Mouse (Mus musculus): ENCODE data around the gene Gid8.
A peak's percentile ranks its signal among the peaks of the same experiment; 100 is the strongest.

Gene Gid8

GRCm38 (mm10) chr2:180748904-180749303 lies 39.0 kb downstream of the Gid8 start:
- DNase-seq (ENCODE audit: inconsistent ontology term): no peak

DNA sequence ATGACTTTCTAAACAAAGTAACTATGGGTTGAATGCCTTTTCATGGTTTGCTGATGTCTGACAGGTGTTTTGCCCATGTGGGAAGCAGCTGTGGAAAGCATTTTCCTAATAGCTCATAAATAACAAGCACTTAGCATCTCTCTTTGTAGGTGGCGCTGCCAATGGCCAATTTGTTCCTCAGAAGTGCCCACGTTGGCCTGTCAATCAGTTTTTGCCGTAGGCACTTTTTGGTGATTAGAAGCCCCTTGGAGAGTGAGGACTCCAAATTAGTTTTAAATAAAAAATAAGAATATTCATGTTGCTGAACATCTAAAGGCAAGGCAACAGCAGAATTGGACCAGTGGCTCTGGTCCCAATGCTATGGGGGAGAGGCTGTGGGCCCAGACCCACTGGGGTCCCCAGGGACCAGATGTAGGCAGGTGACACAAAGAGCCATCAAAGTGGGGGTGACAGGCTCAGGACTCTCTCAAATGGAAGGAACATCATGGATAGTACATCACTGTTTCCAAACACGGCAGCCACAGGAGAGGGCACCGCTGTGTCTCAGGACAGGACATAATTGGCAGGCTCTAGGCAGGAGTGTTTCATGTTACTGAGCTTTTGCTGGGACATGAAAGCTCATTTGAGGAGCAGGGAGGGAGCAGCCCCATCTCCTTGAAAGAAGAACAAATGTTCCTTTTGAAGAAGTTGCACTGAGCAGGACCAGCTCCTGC lies 45.2 kb downstream of the Gid8 start:
- DNase-seq (ENCODE audit: inconsistent ontology term): no peak

GRCm38 (mm10) chr2:180755896-180756295 lies 46.0 kb downstream of the Gid8 start:
- peak; percentile 66 for DNase-seq (ENCODE audit: inconsistent ontology term)

GRCm38 (mm10) chr2:180756786-180757185 lies 46.9 kb downstream of the Gid8 start:
- DNase-seq (ENCODE audit: inconsistent ontology term): no peak

DNA sequence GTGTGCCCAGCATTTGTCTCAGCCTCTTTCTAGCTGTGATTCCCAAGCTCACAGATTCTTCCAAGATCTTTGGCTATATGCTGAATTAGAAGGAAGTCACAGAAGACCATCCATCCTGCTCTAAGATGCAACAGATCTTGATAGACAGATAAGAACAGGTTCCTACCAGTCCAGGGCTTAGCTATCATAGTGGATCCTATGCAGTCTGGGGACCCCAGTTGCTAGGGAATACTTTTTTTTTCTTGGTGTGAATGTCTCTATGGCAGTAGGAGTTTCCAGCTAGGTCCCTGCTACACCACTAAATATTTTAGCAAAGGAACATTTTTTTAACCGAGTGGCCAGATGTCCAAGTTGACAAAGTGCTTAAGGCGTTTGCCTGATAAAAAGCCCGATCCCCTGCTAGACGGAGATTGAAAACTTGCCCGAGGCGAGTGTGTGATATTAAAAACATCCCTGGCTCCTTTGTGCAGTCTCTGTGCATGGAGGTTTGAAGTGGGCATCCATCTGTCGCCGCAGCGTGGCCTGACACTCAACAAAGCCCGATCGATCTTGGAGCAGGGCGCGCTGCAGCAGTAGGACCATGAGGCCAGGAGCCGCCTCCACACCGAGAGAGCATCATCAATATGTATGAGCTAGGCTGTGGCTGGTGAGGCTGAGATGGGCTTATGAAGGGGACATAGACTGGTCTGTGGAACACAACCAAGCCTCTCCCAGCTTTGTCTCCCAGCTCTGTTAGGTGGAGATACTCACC lies 48.8 kb downstream of the Gid8 start:
- DNase-seq (ENCODE audit: inconsistent ontology term): no peak

- DNase-seq (ENCODE audit: inconsistent ontology term): no peak
Measured at GRCm38 (mm10) chr2:180764986-180765385, 55.1 kb downstream of the Gid8 start.

- no peak for DNase-seq (ENCODE audit: inconsistent ontology term)
Measured at GRCm38 (mm10) chr2:180765713-180766112, 55.8 kb downstream of the Gid8 start.

Measured in Muller cell, postnatal 12 days (primary cell).